Mouse (Mus musculus) right cerebral cortex, postnatal 14 days (tissue): Measurements from ENCODE around the gene Cacna1b.
A peak's percentile ranks its signal among the peaks of the same experiment; 100 is the strongest.

Experiments used
- DNase-seq: peaks from one replicate; pipeline ENCODE4 v3.0.0; 2022

Cacna1b gene

DNA sequence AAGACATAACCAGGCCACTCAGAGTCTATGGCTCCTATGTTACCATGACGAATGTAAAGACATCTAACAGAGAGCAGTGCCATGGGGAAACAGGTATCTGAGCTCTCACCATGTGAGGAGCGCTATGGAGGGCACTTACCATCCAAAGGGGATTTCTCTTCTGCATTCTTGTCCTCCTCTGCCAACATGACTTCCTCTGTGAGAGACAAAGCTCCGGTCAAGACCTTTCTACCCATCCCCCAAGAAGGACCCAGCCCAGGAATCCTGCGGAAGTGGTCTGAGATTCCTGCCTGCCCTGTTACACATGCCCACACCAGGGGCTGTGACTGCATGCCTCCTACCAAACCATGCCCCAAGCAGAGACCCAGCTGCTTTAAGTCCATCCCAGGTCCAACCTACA is 44.0 kb downstream of the Cacna1b start:
- no peak for DNase-seq

DNA sequence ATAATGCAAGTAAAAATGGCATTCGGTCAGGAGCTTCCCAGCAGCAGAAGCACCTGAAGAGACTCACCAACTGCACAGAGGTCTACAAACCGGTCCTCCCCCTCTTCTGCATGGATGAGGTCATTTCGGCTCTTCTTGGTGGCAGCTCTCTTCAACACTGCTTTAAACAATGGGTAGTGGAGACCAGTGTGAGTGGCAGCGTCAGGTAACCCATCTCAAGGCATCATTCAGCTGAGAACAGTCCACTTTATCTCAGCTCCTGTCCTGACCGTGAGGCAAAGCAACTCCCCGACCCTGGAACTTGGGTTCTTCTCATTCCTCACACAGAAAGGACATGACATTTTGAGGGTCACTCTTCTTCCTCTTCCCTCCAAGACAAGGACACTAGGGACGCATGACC is 45.0 kb downstream of the Cacna1b start:
- no peak for DNase-seq

DNA sequence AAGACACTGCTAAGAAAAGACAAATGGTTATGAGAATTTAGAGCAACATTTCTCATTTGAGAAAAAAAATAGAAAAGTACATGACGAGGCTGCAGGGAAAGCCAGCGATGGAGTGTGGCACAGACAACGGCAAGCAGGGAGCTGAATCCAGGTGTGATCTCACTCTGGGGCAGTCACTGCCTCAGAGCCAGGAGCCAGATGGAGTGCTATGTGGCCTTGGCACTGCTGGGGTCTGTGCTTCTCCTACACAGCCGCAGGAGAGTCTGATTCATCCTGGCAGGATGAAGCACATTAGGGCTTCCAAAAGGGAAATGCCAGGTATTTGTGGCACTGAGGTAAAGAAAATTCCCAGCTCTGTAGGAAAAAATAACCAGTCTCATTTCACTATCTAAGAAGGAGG is 45.5 kb downstream of the Cacna1b start:
- DNase-seq: peak; percentile 17

DNA sequence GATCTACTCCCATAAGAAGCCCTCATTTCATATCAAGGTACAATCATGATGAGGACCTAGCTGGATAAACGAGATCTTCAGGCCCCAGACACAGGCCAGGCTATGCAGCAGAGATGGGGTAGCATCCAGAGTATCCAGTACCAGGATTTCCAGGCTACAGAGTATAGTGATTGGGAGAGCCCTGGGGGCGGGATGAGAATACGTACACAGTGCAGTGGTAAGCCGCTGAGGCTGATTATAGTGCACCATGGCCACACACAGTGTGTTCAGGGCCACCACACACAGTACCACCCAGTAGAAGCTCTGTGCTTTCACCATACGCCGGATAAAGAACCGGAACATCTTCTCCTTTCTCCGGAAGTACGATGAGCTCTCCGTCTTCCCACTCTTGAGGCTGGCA is 57.0 kb downstream of the Cacna1b start:
- DNase-seq: no peak

DNA sequence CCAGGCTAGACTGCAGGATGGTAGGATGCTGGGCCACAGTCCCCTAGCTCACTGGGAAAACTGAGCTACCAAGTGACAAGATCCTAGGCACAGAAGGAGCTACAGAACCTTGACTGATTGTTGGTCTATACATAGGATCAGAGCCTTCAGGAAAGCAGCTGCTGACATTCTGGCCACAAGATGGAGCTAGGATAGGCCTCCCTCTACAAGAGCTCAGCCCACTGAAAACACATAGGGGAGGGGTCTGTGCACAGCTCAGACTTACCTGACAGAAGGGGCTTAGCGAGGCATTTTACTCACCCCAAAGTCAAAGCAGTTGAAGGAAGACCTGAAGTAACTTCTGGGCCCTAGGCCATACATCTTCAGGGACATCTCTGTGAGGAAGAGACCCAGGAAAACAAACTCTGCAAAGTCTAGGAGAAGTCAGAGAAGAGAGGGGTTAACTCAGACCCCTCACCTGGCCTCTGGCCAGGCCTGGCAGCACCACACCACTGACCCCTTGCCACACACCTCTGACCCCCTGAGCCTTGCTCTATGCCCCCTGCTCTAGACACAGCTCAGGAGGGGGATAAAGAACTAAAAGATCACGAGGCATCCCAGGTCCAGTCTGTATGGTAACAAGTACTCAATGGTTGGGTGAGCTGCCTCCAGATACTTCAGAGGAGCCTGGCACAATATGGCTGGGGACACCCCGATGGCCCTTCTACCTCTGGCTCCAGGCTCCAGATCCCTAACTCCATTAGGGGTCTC is 60.6 kb downstream of the Cacna1b start:
- DNase-seq: no peak

DNA sequence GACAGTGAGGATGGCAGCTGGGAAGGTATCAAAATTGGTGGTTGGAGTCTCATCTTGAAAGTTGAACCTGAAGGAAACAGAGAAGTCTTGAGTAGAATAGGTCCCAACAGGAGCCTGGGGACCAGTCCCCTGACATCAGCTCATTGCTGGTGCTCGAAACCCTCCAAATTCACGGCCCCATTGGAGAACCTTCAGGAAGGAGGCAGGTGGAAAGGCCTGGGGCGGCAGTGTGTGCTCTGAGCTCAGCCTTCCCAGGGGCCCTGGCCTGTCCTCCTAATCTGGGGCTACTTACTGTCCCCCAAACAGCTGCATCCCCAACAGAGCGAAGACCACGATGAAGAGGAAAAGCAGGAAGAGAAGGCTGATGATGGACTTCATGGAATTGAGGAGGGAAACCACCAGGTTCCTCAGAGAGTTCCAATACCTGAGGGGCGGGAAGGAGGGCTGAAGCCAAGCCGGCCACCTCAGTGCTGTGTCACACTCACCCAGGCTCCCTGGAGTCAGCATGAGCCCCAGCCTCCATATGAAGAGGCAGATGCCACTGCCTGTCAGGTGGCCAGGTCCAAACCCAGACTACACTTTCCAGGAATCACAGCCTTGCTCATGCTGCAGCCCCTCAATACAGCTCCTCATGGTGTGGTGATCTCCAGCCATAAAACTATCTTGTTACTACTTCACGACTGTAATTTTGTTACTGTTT is 65.5 kb downstream of the Cacna1b start:
- DNase-seq: no peak

DNA sequence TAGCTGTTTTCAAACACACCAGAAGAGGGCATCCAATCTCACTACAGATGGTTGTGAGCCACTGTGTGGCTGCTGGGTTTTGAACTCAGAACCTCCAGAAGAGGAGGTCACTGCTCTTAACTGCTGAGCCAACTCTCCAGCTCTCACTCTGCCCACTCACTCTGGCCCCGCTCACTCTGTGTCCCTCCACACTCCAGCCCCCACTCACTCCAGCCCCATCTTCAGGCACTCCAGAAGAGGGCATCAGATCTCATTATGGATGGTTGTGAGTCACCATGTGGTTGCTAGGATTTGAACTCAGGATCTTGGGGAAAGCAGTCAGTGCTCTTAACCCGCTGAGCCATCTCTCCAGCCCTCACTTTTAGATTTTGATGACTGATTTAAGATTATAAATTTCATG is 70.6 kb downstream of the Cacna1b start:
- DNase-seq: no peak

DNA sequence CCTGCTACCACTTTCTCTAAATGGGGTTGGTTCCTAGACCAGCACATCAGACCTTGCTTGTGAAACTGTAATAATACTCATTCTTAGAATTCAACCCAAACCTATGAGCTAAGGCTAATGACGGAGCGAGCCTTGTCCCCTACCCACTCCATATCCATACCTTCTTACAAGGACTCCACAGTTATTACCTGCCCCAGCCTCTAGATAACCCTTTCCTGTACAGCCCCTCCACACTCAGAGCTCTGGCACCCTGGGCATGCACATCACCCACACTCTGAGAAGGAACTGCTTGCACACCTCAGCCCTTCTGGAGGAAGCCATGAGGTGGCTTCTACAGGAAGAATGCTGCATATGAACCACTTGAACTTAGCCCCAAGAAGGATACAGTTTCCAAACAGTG is 72.6 kb downstream of the Cacna1b start:
- DNase-seq: no peak

DNA sequence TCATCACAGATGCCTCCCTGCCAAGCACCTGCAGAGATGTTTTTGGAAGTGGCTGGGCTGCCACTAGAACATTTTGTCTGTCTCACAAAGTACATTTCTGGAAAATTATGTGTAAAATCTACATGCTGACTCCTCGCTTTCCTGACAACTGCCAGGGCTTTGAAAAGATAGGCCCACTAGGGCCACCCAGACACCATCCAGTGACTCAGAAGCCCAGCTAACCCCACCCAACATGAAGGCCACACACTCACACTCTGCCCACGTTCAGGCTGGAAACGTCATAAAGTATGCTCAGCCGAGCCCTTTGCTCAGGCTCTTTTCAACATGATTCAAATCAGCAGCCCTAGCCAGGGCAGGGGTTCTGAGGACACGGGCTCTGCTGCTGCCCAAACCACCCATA is 77.6 kb downstream of the Cacna1b start:
- no peak for DNase-seq

DNA sequence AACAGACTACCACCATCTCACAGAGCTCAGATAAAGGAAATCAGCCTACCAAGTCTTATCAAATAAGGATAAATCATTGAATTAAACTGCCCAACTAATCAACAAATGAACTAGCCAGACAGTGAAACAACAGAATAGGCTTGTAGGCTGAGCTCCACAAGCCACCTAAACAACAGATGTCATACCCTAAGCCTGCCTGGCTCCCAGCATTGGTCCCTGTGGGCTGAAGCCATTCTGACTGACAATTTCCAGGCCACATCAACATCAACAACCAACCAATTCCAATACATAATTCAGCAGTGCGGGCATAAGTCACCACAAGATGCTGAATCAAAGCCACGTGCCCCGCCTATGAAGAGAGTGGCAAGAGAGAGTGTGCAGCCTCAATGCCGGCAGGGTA is 78.2 kb downstream of the Cacna1b start:
- DNase-seq: no peak

DNA sequence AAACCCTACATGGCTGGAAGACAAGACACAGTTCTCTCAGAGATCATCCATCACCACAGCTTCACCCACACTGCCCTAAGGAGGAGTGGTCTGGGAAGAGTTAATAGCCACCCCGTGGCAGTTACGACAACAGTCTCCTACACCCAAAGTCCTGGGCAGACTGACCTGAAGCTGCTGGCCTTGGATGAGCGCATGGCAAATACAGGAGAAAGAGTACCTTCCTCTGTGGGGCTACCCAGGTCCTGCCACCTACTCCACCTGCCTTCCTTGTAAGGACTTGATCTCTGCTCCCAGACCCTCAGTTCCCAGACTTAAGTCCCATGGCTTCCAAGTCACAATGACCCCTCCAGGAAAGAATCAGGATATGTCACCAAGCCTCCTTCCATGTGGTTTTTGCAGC is 79.7 kb downstream of the Cacna1b start:
- DNase-seq: no peak

DNA sequence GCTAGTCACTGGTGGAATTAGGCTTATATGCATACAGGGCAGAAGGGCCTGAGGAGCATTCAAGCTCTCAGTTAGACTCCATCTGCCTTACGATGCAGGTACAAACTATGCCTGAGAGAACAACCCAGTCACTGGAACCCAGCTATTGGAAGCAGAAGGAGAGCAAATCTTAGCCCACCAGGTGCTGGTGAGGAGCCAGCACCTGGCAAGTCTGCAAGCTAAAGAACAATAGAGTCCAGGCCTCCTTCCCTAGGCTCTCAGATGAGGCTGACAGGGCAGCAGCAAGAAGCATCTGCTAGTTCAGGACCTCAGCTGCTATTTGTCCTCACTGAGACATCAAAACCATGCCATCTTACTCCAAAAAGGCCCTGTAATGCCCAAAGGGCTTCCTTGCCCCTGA is 82.2 kb downstream of the Cacna1b start:
- no peak for DNase-seq

DNA sequence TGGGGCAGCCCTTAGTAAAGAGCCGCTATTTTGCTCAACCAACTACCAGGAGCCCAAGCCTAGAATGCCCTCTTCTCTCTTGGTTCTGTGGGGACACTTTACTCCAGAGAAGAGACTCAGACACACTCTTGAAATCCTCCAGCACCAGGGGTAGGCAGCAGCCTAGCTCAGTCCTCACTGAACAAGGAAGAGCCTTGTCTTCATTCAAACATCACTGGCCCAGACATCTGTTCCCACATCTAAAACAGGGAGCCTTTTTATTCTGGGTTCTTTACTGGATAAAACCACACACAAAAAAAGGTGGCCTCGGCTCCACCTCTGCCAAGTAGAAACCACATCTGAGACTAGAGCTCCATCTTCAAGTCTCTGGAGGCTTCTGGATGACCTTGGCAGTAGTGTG is 82.8 kb downstream of the Cacna1b start:
- no peak for DNase-seq

DNA sequence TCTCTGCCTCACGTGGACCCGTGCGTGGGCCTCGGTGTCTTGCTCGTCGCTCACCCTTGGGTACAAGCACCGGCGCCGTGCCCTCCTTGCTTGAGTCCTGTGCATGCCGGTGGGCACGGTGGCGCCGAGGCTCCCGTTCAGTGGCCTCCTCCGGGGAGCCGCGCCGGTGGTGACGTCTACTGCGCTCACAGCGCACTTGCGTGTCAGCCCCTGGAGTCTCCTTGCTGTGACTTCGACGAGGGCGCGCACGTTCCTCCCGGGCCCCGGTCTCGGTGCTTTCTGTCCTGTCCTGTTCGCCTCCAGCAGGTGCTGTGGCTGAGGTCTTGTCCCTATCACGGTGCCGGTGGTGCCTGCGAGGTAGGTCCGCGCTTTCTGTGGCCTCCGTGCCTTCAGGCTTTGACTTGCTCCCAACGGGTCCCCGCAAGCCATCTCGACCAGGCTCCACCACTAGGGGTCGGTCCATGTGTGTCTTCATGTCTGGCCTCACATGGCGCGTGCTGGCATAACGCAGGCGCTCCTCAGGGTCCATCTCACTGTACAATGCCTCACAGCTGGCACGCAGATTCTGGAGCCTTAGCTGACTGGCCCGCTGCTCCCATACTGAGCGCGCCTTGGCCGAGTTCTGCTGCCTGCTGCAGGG is 83.8 kb downstream of the Cacna1b start:
- peak; percentile 62 for DNase-seq

DNA sequence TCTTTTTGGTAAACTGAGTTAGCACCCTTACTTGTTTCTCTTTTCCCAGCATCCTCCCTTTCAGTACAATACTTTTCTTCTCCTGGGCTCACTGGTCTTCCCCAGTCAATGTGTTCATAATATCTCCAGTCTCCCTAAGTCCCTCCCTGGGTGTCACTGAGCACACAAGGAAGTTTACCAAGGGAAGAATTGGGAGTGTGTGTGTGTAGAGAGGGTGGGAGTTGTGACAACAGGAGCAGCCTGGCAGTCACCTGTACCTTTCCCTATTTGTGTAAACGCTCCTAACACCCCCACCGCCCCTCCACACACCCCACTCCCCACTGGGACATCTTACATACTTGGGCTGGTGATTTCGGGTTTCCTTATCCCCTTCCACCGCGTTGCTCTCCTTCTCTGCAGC is 84.4 kb downstream of the Cacna1b start:
- DNase-seq: no peak

DNA sequence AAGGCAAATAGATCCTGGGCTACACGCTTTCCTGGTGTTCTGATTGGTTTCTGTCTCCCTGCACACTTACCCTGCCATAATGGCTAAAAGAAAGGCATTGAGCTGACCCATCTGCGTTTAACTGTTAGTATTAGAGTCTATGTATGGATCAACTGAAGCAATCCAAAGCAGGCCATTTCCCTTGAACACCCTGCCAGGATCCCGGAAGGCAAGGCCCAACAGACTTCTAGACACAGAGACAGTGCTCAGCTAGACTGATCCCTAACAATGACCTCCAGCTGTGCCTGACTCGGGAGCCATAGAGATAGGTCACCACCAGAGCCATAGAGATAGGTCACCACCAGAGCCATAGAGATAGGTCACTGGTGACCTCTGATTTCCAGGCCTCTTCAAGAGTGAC is 84.8 kb downstream of the Cacna1b start:
- no peak for DNase-seq

DNA sequence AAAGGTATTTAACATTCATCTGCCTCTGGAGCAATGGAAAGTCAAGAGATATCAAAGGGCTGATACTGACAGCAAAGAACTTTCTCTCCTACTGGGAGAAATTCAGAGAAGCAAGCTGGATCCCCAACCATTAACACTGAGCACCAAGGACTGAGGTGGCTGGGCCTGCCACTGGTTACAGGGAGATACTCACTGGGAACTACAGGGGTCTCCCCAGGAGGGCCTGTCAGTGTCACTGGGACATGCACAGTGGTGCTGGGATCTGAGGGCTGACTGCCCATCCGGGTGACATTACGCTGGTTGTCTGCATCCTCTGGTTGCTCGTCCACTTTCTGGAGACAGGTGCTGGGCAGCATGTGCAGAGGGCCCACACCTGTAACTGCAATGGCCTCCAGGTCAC is 85.3 kb downstream of the Cacna1b start:
- no peak for DNase-seq

DNA sequence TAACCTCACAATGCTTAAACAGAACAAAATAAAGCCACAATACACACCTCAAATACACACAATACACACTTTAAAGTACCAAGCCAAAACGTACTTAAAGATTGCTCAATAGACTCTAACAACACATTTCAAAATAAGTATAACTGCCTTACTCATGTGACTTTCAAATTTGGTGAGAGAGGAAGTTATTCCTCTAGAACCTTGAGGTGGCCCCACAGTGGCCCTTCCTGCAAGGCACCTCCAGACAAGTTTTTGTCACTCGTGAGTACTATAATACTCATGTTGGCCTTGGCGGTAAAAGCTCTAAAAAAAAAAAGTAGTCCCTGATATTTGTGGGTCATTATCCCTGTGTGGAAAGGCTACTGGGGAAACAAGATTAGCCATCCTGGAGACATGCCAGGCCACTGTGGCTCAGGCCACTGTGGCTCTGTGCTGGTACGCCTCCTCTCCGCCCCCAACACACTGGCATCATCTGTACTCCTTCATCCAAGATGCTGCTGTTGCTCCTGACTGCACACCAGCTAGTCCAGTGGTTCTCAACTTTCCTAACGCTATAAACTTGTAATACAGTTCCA is 88.4 kb downstream of the Cacna1b start:
- no peak for DNase-seq

DNA sequence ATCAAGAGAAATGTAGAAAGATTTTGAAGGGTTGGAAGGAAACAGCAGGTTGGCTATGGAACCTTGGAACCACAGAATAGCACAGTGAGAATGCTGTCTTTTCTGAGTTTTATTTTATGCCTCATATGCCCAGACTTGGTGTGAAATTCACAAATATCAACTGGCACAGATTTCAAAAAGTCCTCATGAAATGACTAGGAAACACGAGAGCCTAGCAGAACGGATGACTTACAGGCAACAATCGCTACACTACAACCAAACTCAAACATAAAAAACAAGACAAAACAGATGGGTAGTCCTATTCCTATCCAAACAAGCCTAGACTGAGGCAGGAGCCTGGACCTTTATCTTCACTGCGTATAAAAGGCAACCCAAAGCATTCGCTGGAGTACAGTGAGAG is 94.4 kb downstream of the Cacna1b start:
- DNase-seq: no peak

DNA sequence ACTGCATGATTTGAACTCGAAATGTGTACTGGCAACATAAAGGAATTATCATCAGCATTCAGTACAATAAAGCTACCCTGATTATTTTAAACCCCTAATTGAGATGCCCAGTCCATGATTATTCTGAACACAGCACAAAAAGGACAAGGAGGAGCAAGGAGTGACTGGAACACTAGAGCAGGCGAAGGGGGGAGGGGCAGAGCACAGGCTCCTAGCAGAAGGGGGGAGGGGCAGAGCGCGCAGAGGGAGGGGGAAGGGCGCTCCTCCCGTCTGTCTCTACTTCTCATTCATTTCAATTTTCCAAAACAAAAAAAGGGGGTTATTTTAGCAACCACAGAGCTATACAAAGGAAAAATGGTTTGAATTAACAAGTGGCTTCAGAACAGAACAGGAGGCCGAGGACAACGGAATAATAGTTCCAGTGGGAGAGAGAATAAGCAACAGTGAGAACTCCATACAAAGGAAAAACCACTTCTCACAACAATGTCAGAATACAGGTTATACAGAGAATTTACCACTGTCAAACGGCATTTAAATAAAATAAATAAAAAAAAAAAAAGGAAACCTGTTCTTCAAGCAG is 98.2 kb downstream of the Cacna1b start:
- DNase-seq: peak; percentile 64

DNA sequence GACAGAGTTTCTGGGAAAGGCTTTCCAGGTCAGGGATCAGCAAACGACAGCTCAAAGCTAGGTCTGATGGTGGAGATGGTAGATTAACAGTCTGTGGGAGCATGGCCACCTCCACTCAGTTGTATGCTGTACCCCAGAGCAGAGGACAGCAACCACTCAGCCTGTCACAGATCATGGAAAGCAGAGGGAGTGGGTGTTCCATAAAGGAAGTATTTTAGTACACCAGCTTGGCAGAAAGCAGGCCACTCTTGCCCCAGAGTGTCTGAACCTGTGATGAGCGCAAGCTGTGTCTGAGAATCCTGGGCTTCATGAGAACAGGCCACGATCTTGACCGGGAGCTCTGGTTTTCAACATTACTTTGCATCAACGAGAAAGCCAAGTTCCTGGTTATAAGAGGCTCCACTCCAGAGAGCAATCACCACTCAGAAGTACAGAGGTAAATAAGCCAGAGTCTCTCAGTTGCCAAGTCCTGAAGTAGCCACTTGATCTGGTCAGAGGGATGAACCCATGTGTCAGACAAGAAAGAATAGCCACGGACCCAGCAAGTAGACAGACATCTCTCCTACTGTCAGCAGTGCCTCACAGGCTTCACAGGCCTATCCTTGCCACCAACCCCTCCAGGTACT is 103.7 kb downstream of the Cacna1b start:
- DNase-seq: no peak

DNA sequence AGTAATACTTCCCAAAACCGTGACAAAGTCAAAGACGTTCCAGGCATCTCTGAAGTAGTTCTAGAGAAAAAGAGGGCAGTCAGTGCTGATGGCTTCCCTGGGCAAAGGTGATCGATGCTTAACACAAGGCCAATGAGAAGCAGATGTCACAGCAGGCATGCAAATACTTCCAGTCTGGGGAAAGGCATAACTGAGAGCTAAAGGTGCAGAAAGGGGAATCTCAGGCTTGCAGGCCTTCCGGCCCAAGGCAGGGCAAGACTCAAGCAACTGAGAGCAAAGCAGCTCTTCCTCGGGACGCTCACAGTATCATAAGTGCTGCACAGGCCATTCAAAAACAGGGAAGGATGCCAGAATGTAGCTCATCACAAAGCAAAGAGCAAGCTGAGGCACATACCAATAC is 114.4 kb downstream of the Cacna1b start:
- no peak for DNase-seq
